Mouse (Mus musculus) lung, adult 2 months (tissue): Measurements from ENCODE around the gene Pde4d.

ENCODE experiments used
- CTCF ChIP-seq: fragments of 200-500 bp; IDR thresholded peaks from 2 replicates; pipeline ENCODE4 v1.5.1; 2011; ENCODE audit warnings: mild to moderate bottlenecking, low read length, control low read depth; ENCODE audit not compliant: insufficient read depth
- POLR2A ChIP-seq: fragments of 200-500 bp; IDR thresholded peaks from 2 replicates; pipeline ENCODE4 v1.6.1; 2011; ENCODE audit warnings: low read depth, mild to moderate bottlenecking, control low read depth, low read length, borderline replicate concordance; ENCODE audit errors: extremely low read depth

DNA sequence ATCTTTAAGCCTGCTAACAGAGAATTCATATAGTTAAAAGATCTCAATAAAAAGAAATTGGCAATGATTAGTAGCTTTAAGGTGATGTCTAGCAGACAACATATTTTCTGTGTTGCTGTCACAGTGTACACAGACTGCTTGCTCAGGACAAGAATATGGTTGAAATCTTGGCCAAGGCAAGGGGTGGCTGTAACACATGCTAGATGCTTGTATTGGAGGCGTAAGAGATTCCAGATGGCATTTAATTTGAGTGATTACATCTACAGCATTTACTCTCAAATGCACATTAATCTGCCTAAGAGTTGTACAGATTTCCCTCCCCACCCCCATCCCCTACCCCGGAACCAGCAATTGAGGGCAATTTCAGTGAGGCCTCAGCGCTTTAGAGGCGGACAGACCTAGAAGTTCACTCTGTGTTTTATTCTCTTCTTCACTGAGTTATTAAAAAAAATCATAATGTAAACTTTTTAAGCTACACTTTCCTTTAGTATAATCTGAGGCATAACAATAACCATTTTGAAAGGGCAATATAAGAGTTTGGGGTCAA, 1456.7 kb downstream of the Pde4d start:
- no peak for TF ChIP-seq POLR2A
- no peak for TF ChIP-seq CTCF
